Mouse (Mus musculus) left cerebral cortex, adult 8-10 months (tissue): ENCODE measurements around the gene Mob1b. TPM values are rescaled to one million over a fixed set of nuclear protein-coding genes. Genes with fewer than 3 reads are reported as not detected.
A peak's percentile ranks its signal among the peaks of the same experiment; 100 is the strongest.

Experiments
- DNase-seq, 2 experiments: peaks; one replicate each; pipeline ENCODE4 v3.0.0; 2022; ENCODE audit warnings: low spot score in 2 of 2
- total RNA-seq, 4 experiments: library from RNA; stranded (reverse); gene quantifications; 2 replicates each; pipeline ENCODE4 v1.2.4; 2022

The Mob1b gene
- total RNA-seq, 4 experiments from 2014 or later = 22.9 to 25.3 (median 24.4) TPM

DNA sequence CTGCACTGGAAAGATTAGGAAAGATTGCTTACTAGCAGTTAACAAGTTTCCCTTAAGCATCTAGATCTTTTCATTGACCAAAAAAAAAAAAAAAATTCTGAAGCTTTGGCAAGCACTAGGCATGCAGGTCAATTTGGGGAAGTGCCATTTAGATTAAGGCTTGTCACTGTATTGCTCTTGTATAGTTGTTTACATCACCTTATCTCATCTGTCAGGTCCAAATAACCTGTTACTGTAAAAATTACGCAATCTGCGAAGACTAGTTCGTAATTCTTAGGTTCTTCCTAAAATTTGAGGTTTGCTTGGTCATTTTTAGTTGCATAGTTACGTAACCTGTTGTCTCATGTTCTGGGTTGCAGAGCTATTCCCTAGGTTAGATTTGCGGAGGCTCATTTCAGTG is 46.2 kb downstream of the Mob1b start:
- DNase-seq = no peak

- no peak for DNase-seq
Observed at GRCm38 (mm10) chr5:88768201-88768600, 47.5 kb downstream of the Mob1b start.

DNA sequence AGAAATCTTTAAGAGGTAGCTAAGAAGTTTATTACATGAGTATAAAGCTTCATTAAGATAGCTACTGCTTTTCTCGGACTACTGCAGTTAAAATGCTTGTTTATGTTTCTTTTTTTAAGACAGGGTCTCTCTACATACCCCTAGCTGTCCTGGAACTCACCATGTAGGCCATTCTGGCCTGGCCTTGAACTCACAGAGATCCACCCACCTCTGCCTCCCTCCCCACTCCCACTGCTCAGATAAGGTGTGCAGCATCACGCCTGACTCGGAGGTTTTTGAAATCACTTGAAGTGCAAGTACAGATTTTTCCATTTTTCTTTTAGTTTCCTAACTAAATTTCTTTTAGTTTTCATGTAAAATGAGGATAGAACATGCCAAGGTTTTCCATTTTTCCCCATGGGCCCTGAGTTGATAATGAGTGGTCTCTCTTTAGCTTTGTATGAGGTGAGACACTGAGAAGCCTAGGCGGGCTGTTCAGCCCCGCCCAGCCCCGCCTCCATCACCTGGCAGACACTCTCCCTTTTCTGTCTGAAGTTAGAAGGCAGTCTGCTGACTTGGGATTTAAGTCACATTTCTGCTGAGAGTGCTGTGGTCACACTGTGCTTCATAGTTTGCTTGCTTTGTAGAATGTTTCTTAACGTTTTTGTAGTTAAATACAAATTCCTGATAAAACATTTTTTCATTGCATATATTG is 61.6 kb downstream of the Mob1b start:
- no peak for DNase-seq

- DNase-seq = no peak
Observed at GRCm38 (mm10) chr5:88785059-88785458, 64.4 kb downstream of the Mob1b start.

DNA sequence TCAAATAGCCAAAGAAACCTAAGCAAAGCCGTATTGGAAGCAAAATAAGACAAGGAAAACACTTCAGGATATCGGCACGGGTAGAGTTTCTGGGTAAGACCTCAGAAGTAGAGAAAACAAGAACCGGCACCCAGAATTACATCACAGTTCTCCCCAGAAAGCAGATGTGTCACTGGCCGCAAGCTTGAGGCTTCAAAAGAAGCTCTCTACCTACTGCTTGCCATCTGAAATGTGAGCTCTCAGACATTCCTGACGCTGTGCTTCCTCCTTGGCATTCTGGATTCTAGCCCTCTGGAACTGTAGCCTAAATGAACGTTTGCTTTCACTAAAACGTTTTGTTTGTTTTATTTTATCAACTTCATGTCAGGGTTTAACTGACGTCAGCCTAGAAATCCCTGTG is 70.0 kb downstream of the Mob1b start:
- DNase-seq = no peak

DNA sequence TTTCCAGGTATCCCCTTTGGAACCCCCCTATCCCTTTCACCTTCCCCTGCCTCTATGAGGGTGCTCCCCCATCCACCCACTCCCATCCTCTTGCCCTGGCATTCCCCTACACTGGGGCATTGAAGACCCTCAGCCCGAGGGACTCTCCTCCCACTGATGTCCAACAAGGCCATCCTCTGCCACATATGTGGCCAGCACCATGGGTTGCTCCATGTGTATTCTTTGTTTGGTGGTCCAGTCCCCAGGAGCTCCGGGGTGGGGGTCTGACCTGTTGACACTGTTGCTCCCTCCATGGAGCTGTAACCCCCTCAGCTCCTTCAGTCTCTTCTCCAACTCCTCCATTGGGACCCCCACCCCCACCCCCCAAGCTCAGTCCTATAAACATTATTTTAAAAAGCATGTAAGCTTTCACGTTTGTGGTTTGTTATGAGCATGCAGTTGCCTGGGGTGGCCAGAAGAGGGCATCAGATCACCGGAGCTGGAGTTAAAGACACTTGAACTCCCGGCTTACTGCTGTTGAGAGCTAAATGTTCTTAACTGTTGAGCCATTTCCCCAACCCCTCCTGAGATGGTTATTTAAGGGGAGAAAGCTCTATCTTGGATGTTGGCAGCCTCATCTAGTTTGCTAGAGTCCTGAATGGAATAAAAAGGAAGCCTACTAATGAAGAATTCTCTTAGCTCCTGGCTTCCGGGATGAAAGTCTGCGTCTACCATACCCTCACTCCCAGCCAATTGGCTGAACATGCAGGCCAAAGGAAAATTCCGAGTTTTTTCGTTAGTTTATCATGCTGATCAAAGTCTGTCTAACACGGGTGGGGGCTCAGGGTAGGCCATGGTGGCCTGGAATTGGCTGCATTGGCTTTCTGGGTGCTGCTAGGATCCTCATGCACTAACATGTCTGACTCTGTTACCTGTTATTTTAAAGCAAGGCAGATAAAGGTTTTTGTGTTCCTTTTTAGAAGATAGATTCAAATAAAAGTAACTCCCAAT is 70.9 kb downstream of the Mob1b start:
- peak in 1 of 2 experiments; percentile 16 for DNase-seq

DNA sequence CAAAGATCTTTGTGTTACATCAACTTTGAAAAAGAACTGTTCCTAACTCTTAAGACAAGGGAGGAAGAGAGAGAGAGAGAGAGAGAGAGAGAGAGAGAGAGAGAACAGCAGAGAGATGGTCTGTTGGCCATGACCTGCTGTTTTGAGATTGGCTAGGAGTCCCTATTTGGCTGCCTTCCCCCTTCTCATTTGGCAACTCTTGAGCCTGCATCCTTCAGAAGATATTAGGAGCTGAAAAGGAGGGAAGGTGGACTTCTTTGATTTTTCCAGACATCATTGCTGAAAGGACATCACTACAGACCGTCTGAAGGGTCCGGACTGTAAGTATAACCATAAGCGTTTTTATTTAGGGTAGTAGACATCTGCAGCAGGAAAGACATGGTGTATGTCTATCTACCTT is 73.0 kb downstream of the Mob1b start:
- DNase-seq = no peak

DNA sequence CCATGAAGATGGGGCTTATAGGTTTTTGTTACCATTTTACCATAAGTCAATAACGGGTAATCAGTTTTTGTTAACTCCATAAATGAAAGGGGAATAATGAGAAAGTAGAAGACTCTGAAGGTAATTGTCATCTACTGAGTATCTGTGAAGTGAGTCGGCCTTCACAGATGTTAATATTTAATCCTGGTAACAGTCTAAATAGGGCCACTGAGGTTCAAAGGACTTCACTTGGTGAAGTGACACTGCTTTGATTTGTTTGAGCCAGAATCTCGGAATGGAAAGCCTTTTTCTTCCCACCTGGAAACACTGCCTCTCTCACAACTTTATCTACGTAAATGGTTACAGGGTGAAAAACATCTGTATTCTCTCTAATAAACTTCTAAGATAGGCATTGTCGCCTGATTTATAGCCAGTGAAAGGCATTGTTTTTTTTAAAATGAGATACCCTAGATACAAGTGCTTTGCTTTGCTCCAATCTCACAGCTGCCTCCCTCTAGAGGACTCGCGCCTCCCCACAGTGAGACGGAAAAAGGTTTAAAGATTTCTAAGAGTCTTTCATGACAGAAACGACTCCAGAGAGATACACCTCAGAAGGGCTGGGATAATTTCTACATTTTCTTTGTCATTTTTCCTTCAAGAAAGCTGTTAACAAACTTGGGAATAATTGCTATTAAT is 75.4 kb downstream of the Mob1b start:
- no peak for DNase-seq

DNA sequence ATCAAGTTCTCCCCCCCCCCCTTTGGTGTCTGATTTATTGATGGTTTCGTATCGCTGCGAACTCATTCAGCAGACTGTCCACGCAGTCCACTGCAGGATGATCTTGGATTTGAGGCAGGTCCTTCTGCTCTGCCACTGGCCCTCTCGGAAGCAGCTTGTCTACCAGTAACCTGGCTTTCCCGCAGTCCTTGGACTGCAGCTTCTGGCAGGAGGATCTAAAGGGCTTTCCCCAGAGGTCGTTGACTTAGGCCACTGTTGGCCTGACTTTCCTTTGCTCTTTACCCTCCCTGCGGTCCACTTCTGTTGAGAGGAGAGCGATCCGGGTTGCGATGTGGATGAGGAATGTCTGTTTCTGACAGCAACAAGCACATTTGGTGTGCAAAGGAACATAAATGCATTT is 75.9 kb downstream of the Mob1b start:
- no peak for DNase-seq

- DNase-seq = no peak
Observed at GRCm38 (mm10) chr5:88797121-88797520, 76.5 kb downstream of the Mob1b start.

DNA sequence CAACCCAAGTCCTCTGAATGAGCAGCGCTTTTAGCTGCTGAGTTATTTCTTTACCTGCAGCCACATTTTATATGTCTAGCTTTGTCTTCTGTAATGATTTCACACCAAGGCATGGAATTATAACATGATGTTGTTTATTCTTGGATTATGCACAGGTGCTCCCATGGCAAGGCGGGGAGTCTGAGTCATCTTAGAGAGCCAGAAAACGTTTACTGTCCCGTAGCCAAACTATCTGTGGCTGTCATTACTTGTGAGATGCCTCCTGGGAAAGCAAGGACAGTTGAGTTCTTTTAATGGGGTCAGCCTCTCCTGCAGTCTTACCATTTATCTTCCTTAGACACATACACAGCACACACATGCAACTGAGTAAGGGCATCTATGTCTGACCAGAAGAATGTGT is 85.0 kb downstream of the Mob1b start:
- no peak for DNase-seq

DNA sequence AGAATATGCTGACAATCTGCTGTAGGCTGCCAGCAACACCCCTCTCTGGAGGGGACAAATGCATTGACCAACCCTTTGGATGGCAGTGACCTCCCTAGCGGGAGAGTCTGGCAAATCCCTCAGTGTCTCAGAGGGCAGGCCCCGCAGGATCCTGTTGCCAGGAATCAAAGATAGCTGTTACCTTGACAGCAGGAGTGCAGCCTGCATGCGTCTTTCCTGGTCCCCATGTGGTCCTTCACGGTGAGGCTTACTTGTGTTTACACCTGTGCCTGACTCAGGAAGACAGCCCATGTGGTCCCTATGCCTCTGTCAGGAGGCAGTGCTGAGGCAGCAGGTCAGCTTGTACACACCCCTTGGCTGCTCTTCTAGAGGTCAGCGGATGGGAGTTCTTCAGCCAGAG is 85.6 kb downstream of the Mob1b start:
- DNase-seq = no peak

GRCm38 (mm10) chr5:88807342-88807741 is 86.7 kb downstream of the Mob1b start:
- no peak for DNase-seq

DNA sequence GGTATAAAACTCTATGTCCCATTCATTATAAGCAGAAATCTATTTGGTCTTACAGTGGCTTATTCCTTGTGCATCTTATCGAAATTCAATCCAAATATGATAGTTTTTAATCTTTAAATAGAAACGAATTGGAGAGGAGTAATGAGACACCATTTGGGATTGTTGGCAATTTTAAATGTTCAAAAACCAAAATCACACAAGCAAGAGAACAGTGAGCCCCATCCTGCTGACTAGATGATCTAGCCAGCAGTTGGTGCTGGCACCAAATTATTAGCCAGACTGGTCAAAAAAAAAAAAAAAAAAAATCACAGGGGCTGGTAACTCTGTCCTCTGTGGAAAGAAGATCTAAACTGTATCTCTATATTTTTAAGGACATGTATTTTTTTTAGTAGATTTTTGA is 92.5 kb downstream of the Mob1b start:
- DNase-seq = no peak

Other genes starting within 250 kb of the Mob1b start
- gene Enam, start 232.9 kb upstream of the Mob1b start, total RNA-seq = not detected
- under 1 TPM; 0.37 to 0.77 (median 0.59) TPM for gene Jchain, start 193.0 kb upstream of the Mob1b start, total RNA-seq
- gene Utp3, start 166.4 kb upstream of the Mob1b start, total RNA-seq = 10 to 100 TPM; 25.3 to 33.2 (median 29.2) TPM
- 100 to 1,000 TPM; 180 to 191 (median 184) TPM for gene Rufy3, start 155.8 kb upstream of the Mob1b start, total RNA-seq
- gene Grsf1, start 44.7 kb upstream of the Mob1b start, total RNA-seq = 100 to 1,000 TPM; 101 to 106 (median 103) TPM
- 10 to 100 TPM; 14.5 to 15.2 (median 14.7) TPM for gene Dck, start 44.1 kb downstream of the Mob1b start, total RNA-seq
- 100 to 1,000 TPM; 144 to 154 (median 151) TPM for gene Slc4a4, start 166.0 kb downstream of the Mob1b start, total RNA-seq